Mouse (Mus musculus): ENCODE results near the gene Ep300. TPM values are rescaled to one million over a fixed set of nuclear protein-coding genes. Genes with fewer than 3 reads are reported as not detected.
"Not testable (repeated sequence)": the region's sequence is repeated elsewhere in the genome, so short reads cannot be mapped to it uniquely, and the experiment has no call there.

The Ep300 gene
- total RNA-seq, 2 experiments from 2014 or later, result 50.1 to 55.0 TPM

DNA sequence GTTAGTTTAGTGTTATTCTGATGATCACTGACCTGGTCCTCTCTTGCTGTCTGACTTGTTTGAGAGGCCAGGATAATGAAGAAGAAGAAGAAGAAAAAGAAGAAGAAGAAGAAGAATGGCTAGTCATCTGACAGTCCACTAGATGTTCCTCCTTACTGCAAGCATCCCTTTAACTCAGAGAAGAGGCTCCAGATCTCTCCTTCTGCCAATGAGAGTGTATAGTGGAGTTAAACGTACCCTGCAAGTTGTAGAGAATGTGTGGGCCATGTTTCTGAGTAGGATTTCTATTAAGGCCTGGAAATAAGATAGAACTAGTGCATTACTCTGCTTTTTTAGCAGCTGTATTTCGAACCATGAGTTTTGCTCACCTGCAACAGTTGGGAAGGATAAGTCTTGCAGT, 2.5 kb downstream of the Ep300 start:
- no peak for DNase-seq
- intact Hi-C loops (cut with DNase I), result no loop called here

DNA sequence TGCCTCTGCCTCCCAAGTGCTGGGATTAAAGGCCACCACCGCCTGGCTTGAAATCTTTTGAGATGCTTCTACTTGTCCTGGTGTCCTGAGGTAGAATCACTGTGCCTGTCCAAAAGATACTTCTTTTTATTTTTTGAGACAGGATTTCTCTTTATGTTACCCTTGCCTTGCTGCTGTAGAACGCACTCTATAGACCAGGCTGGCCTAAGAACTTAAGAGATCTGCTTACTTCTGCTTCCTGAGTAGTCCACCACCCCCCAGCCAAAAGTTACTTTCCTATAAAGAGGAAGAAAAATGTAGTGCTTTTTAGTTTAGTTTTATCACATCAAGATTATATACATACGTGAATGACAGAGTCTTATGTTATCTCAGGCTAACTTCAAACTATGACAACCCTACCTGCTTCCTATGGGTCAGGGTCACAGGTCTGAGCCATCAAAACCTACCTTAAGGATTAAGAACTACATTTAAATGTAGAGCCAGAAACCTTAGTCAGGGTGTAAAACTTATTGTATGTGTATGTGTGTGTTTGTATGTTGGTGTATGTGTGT, 9.1 kb downstream of the Ep300 start:
- intact Hi-C loops (cut with DNase I), result no loop called here
- DNase-seq, result no peak

DNA sequence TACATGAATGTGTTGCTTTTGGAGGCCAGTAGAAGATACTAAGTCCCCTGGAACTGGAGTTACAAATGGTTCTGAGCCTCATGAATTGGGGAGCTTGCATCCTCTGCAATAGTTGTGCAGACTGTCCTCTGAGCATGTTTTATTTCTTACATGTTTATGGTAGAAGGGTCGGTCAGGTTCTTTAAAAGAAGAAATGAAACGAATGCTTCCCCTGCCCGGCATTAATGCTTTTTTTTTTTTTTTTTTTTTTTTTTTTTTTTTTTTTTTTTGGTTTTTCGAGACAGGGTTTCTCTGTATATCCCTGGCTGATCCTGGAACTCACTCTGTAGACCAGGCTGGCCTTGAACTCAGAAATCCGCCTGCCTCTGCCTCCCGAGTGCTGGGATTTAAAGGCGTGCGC, 13.6 kb downstream of the Ep300 start:
- DNase-seq; intact Hi-C loops (cut with DNase I): not testable (repeated sequence)

DNA sequence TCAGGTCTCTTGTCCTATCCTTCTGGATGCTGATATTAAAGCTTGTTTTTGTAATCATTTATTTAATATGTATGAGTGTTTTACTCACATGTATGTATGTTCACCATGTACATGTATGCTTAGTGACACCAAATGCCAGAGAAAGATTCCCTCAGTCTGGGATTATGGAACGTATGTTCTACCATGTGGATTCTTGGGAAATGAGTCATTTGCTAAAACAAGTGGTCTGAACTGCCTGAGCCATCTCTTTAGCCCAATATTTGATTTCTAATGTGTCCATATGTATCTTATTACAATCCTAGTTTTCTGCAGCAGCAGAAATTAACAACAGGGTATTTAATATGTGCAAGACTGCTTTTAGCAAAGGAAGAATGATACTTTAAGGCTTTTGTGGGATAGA, 20.1 kb downstream of the Ep300 start:
- DNase-seq, result no peak
- intact Hi-C loops (cut with DNase I), result no loop called here

DNA sequence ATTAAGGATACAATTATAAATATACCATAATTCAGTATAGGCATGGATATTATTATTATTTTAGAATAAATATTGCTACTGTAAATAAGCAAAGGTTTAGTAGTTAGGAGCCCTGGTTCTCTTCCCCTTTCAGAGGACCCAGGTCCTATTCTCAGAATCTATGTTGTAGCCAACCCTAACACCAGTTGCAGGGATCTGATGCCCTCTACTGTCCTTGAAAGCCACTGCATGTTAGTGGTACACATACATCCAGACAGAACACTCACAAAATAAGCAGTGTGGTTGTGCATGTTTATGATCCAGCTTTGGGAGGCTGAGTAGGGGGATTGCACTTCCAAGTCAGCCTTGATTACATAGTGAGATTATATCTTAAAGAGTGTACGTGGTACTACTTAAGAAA, 21.5 kb downstream of the Ep300 start:
- peak; percentile 20 to 41 for DNase-seq
- intact Hi-C loops (cut with DNase I), result loop anchor here (2.0 kb wide), 1 partner anchor 158 kb away; no protein-coding TSS in a partner anchor

DNA sequence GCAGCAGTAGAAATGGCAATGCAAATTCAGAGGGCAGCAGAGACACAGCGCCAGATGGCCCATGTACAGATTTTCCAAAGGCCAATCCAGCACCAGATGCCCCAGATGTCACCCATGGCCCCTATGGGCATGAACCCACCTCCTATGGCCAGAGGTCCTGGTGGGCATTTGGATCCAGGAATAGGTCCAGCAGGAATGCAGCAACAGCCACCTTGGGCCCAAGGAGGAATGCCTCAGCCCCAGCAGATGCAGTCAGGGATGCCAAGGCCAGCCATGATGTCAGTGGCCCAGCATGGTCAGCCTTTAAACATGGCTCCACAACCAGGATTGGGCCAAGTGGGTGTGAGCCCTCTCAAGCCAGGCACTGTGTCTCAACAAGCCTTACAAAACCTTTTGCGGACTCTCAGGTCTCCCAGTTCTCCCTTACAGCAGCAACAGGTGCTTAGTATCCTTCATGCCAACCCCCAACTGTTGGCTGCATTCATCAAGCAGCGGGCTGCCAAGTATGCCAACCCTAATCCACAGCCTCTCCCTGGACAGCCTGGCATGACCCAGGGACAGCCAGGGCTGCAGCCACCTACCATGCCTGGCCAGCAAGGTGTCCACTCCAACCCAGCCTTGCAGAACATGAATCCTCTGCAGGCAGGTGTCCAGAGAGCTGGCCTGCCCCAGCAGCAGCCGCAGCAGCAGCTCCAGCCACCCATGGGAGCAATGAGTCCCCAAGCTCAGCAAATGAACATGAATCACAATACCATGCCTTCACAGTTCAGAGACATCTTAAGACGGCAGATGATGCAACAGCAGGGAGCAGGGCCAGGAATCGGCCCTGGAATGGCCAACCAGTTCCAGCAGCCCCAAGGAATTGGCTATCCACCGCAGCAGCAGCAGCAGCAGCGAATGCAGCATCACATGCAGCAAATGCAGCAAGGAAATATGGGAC, 64.6 kb downstream of the Ep300 start:
- intact Hi-C loops (cut with DNase I), result no loop called here

DNA sequence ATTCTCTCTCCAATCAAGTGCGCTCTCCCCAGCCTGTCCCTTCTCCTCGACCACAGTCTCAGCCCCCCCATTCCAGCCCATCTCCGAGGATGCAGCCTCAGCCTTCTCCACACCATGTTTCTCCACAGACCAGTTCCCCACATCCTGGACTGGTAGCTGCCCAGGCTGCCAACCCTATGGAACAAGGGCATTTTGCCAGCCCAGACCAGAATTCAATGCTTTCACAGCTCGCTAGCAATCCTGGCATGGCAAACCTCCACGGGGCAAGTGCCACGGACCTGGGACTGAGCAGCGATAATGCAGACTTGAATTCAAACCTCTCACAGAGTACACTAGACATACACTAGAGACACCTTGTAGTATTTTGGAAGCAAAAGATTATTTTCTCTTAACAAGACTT, 65.5 kb downstream of the Ep300 start:
- DNase-seq, result peak; percentile 7 to 9
- intact Hi-C loops (cut with DNase I), result no loop called here

More for the DNA sequence above, 64.6 kb downstream of the Ep300 start:
- DNase-seq, result peak; percentile 7 to 13

DNA sequence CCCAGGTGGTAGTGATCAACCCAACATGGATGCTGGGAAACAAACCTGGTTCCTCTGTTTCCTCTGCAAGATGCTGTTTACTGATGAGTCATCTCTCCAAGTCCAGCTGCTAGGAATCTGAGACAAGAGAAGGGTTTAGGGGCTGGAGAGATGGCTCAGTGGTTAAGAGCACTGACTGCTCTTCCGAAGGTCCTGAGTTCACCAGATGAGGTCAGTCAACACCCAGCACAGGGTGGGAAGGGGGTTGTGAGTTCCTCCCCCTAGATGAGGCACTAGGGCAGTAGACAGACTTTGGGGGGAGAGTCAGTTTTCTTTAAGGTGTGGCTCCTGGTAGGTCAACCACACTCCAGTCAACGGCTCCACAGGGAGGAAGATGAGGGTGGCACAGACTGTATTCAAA, 76.5 kb downstream of the Ep300 start:
- no peak for DNase-seq
- intact Hi-C loops (cut with DNase I), result no loop called here

DNA sequence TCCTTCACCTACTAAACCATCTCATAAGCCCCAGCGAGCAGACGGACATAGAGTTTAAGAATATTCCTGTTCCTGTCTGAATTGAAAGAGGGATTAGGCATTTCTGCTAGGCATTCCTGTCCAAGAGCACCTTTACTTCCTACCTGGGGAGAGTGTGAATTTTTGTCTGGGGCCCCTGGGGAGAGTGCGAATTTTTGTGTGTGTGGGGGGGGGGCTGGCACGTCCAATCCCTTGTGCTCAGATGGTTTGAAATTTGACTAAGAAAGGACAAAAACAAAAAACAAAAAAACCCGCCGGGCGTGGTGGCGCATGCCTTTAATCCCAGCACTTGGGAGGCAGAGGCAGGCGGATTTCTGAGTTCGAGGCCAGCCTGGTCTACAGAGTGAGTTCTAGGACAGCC, 78.1 kb downstream of the Ep300 start:
- intact Hi-C loops (cut with DNase I), result no loop called here
- no peak for DNase-seq

DNA sequence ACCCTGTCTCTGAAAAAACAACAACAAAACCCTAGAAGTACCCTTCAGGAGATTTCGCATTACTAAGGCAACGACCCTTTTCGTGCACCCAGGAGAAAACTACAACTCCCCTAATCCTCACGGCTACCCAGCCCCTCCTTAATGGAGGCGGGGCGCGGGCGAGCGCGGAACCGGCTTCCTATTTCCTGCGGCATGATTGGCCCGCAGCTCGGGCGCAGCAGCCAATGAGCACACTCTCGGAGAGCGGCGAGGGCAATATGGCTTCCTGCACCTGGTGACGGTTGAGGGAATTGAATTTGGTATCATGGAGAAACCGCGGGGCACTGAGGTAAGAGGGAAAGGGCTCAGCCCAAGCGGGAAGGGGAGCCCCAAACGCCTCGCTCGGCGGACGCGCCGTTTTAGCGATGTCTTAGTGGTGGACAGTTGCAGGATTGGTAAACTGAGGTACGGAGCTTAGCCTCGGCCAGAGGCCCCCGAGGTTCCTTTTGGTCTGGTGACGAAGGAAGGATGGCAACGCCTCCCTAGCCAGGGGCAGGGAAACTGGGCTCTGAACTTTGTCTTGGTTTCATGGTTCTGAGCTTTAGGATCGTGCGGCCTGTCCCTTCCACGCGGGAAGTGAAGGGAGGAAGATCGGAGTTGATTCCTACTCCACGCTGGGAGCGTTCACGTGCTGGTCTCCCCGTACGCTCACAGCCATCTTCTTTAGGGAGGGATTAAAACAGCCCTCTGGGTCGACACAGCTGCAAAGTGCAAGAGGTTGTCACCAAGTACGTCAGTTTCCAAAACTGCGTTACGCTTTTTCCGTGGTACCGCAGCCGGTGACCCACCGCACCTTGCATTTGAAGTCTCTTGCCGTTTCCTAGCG, 78.8 kb downstream of the Ep300 start, which contains the start of gene L3mbtl2:
Gene L3mbtl2 (plus strand): TSS at position 193 of the 865 bp plus-strand sequence.
- peak; percentile 93 for DNase-seq
- intact Hi-C loops (cut with DNase I), result no loop called here

DNA sequence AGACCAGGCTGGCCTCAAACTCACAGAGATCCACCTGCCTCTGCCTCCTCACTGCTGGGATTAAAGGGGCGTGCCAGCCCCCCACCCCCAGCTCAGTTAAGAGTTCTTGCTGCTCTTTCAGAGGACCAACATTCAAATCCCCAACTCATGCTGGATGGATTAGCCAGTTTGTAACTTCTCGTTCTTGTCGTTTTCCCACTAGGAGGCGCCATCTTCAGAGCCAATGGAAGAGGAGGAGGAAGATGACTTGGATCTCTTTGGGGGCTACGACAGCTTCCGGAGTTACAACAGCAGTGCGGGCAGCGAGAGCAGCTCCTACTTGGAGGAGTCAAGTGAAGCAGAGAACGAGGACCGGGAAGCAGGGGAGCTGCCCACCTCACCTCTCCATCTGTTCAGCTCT, 81.8 kb downstream of the Ep300 start:
- no peak for DNase-seq
- intact Hi-C loops (cut with DNase I), result no loop called here

DNA sequence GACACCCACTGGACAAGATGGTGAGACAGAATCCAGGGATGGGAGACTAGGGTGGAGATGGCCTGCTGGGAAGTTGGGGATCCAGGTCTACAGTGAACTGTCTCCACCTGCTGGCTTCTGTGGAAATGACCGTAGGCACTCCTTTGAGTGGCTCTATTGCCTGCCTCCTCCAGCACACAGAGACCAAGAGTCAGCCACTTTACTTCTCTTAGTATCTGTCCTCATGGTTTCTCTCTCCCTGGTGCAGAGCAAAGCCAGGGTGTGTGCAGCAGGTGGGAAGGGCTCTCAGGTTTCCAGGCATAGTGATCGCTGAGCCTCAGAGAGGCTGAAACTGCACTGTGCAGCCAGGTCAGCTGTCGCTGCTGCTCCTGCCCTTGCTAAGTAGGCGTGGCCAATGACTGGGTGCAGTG, 85.1 kb downstream of the Ep300 start:
- DNase-seq, result peak; percentile 44 to 66
- intact Hi-C loops (cut with DNase I), result loop anchor here (1.0 kb wide), 1 partner anchor 222 kb away; no protein-coding TSS in a partner anchor

DNA sequence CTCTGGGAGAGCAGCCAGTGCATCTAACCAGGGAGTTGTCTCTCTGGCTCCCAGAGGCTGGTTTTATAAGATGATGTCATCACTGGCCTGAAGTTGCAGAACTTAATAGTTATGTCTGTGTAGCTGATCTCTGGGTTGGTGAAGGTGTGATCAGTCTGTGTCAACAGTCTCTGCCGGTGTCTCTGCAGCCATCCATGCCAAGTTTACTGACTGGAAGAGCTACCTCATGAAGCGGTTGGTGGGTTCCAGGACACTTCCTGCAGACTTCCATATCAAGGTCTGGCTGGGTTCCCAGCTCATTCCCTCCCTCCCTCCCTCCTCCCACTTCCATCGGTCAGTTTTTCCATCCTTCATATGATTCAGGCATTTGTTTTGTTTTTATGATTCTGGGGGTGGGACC, 91.5 kb downstream of the Ep300 start:
- intact Hi-C loops (cut with DNase I), result no loop called here
- DNase-seq, result no peak

DNA sequence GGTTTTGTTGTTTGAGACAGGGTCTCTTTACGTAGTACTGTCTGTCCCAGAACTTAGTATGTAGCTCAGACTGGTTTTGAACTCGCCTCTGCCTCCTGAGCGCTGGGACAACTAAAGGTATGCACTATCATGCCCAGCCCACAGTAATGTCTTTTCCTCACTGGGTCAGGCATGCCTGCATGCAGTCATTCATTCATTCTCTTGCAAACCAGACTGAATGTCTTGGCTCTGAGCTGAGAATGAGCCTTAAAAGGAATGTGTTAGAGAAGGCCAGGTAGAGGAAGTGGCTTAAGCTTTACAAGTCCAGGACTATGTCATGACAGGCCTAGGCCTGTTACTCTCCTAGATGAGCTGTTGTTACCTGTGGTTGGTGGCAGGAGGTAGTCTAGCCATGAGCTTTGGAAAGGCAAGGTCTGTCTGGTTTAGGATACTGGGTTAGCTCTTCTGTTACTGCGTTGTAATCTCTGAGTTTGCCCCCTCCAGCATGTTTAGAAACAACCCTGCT, 95.2 kb downstream of the Ep300 start:
- DNase-seq, result no peak
- intact Hi-C loops (cut with DNase I), result no loop called here

DNA sequence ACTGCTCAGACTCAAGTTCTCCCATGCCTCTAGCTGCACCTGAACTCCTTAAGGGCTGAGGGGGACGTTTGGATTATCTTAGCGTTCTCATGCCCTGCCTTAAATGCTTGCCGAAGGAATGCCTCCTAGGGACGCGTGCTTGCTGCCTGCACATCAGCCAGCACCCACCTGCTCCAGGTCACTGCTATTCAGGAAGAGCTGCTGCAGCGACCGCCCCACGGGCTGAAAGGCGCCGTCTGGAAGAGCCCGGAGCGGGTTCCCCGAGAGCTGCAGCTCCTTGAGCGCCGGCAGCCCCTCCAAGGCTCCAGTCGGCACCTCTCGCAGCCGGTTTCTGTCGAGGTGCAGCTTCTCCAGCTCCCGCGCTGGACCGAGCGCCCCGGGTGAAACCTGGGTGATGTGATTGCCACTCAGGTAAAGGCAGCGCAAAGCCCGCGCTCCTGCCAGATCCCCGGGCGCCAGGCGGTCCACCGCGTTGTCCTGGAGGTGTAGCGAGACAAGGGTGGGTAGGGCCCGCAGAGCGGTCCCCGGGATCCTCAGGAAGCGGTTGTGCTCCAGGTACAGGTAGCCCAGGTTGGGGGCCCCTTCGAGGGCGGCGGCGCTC, 108.3 kb downstream of the Ep300 start:
- DNase-seq, result no peak

DNA sequence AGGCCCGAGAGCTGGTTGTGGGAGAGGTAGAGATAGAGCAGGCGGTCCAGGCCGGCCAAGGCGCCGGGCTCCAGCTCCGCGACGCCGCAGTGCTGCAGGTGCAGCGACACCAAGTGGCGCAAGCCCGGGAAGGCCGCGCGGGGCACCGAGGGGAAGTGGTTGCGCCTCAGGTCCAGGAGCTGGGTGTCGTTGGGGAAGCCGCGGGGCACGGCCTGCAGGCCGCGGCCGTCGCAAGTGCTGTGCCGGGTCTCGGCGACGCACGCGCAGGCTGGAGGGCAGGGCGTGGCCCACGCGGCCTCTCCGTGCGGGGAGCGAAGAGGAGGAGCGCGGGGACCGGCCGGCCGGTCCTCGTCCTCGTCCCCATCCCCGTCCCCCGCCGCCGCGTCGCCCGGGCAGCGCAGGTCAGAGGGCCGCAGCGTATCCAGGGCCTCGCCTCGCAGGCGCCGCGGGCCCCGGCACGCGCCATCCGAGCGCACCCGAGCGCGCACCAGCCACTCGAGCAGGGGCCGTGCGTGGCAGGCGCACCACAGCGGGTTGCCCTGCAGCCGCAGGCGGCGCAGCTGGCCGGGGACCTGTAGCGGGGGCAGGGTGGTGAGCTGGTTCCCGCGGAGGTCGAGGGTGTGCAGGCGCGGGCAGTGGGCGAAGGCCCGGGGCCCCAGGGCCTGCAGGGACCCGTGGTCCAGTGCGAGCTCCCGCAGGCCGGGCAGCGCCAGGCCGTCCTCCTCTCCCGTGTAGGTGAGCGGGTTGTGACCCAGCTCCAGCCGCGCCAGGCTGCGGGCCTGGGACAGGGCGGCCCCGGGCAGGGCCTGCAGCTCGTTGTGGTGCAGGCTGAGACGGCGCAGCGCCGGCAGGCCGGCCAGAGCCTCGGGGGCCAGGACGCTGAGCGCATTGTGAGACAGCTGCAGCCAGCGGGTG, 109.1 kb downstream of the Ep300 start:
- intact Hi-C loops (cut with DNase I), result no loop called here

More for the DNA sequence above, 108.3 kb downstream of the Ep300 start:
- intact Hi-C loops (cut with DNase I), result no loop called here

DNA sequence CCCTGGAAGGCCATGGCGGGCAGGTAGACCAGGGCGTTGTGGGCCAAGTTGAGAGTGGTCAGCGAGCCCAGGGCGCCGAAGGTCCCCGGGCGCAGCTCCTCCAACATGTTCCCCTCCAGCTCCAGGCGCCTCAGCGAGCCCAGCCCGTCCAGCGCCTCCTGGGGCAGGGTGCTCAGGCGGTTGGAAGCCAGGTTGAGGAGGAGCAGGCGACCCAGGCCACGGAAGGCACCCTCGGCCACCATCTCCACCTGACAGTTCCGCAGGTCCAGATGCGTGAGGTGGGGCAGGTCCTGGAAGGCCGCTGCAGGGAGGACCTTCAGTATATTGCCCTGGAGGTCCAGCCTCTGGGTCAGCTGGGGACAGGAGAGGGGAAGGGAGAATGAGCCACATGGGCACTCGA, 109.7 kb downstream of the Ep300 start:
- intact Hi-C loops (cut with DNase I), result no loop called here
- peak in 1 of 2 experiments; percentile 8 for DNase-seq

More for the DNA sequence above, 109.1 kb downstream of the Ep300 start:
- peak; percentile 89 to 90 for DNase-seq

DNA sequence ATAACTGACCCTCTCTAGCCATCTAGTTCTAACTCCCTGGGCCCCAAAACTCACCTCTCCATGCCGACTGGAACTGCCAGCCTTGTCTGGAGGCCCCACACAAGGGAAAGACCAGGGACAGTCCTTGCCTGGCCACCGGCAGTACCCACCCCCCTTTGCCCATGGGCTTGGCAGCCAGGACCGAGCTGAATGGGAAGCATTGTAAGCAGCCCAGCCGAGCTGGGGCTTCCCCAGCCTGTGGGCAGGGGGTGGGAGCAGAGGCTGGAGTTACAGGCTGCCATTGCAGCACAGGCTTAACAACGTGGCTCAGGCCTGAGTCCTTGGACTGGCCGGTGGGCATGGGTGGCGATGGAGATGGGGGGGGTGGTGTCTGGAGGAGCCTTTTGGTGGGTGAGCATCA, 112.0 kb downstream of the Ep300 start, which contains the start of gene Chadl:
Gene Chadl (minus strand): TSS at position 113 of the 400 bp plus-strand sequence.
- no peak for DNase-seq

DNA sequence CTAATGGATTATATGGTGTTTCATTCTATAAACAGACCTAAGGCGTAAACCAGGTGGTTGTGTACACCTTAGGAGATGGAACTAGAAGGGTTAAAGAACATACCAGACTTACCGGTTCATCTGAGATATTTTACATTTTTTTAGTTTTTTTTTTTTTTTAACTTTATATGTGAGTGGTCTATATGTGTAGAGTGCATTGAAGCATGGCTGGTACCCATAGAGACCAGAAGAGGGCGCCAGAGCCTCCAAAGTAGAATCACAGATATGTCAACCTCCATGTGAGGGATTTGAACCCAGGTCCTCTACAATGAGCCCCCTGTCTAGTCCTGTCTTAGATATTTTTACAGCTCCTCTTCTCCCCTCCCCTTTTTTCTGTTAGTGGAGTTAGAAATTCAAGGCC, 112.7 kb downstream of the Ep300 start:
- intact Hi-C loops (cut with DNase I), result no loop called here

More for the DNA sequence above, 112.0 kb downstream of the Ep300 start, which contains the start of gene Chadl:
- intact Hi-C loops (cut with DNase I), result no loop called here

More for the DNA sequence above, 112.7 kb downstream of the Ep300 start:
- peak in 1 of 2 experiments; percentile 38 for DNase-seq

Data from heart, postnatal 10 days (tissue).